Mouse (Mus musculus) MEL (cell line): ENCODE data around the gene Jmjd1c. TPM values are rescaled to one million over a fixed set of nuclear protein-coding genes. Genes with fewer than 3 reads are reported as not detected.

ENCODE experiments used
- DNase-seq: peaks from one replicate; pipeline ENCODE4 v3.0.0; 2011; ENCODE audit warnings: low read depth, low spot score
- H3K27ac ChIP-seq: 2 replicates; pipeline ENCODE4 v1.5.1; 2012; ENCODE audit warnings: low read depth, mild to moderate bottlenecking, control low read depth, low read length, moderate library complexity; ENCODE audit not compliant: control insufficient read depth
- H3K27me3 ChIP-seq, 2 experiments: fragments of 150-350 bp in 1 of 2; sonication (generic) in 1 of 2; 2 replicates each; pipeline ENCODE4 v1.6.1; 2012; ENCODE audit warnings: low read length in 2 of 2, mild to moderate bottlenecking in 2 of 2, improper control_type of control experiment in 1 of 2, moderate library complexity in 1 of 2; ENCODE audit not compliant: insufficient read depth in 2 of 2, control insufficient read depth in 1 of 2
- H3K36me3 ChIP-seq, 2 experiments: 2 replicates each; pipeline ENCODE4 v1.6.1; 2012 to 2014; ENCODE audit warnings: low read length in 2 of 2, improper control_type of control experiment in 1 of 2, inconsistent platforms in 1 of 2, mild to moderate bottlenecking in 1 of 2; ENCODE audit not compliant: insufficient read depth in 2 of 2, control insufficient read depth in 1 of 2
- H3K4me1 ChIP-seq, 2 experiments: fragments of 150-350 bp in 1 of 2; sonication (generic) in 1 of 2; 2 replicates each; pipeline ENCODE4 v1.6.1; 2012; ENCODE audit warnings: low read length in 2 of 2, improper control_type of control experiment in 1 of 2, mild to moderate bottlenecking in 1 of 2; ENCODE audit not compliant: insufficient read depth in 2 of 2, control insufficient read depth in 1 of 2
- H3K4me3 ChIP-seq, 2 experiments: fragments of 150-350 bp in 1 of 2; sonication (generic) in 1 of 2; 2 replicates each; pipeline ENCODE4 v1.5.1; 2012; ENCODE audit warnings: low read depth in 2 of 2, low read length in 2 of 2, mild to moderate bottlenecking in 2 of 2, moderate library complexity in 2 of 2, control low read depth in 1 of 2, improper control_type of control experiment in 1 of 2; ENCODE audit not compliant: control insufficient read depth in 1 of 2, insufficient read depth in 1 of 2
- H3K79me2 ChIP-seq: 2 replicates; pipeline ENCODE4 v1.6.1; 2012; ENCODE audit warnings: mild to moderate bottlenecking, low read length, moderate library complexity; ENCODE audit not compliant: control insufficient read depth, poor library complexity, insufficient read depth
- H3K9ac ChIP-seq: 2 replicates; pipeline ENCODE4 v1.6.1; 2012; ENCODE audit warnings: low read depth, mild to moderate bottlenecking, control low read depth, low read length, moderate library complexity; ENCODE audit not compliant: control insufficient read depth, poor library complexity, severe bottlenecking
- H3K9me3 ChIP-seq: fragments of 150-350 bp; sonication (generic); replicated peaks from 2 replicates; pipeline ENCODE4 v1.6.1; 2012; ENCODE audit warnings: mild to moderate bottlenecking, low read length, improper control_type of control experiment, moderate library complexity; ENCODE audit not compliant: insufficient read depth
- BHLHE40 ChIP-seq: IDR thresholded peaks from 2 replicates; pipeline ENCODE4 v1.6.1; 2012; ENCODE audit warnings: low read depth, mild to moderate bottlenecking, inconsistent platforms, low read length, improper control_type of control experiment, borderline replicate concordance
- CHD1 ChIP-seq: IDR thresholded peaks from 2 replicates; pipeline ENCODE4 v1.6.1; 2012; ENCODE audit warnings: low read depth, mild to moderate bottlenecking, inconsistent platforms, low read length, improper control_type of control experiment
- CHD2 ChIP-seq: IDR thresholded peaks from 2 replicates; pipeline ENCODE4 v1.6.1; 2011; ENCODE audit warnings: low read length, improper control_type of control experiment
- E2F4 ChIP-seq: IDR thresholded peaks from 2 replicates; pipeline ENCODE4 v1.6.1; 2011; ENCODE audit warnings: low read depth, low read length, improper control_type of control experiment, borderline replicate concordance
- ELF1 ChIP-seq: IDR thresholded peaks from 2 replicates; pipeline ENCODE4 v1.6.1; 2014; ENCODE audit warnings: low read depth, mild to moderate bottlenecking, inconsistent platforms, low read length, improper control_type of control experiment, moderate library complexity
- EP300 ChIP-seq, 2 experiments: IDR thresholded peaks; 2 replicates each; pipeline ENCODE4 v1.6.1; 2011; ENCODE audit warnings: improper control_type of control experiment in 2 of 2, low read length in 2 of 2, low read depth in 1 of 2, mild to moderate bottlenecking in 1 of 2
- ETS1 ChIP-seq: IDR thresholded peaks from 2 replicates; pipeline ENCODE4 v1.6.1; 2012; ENCODE audit warnings: low read depth, mild to moderate bottlenecking, inconsistent platforms, low read length, improper control_type of control experiment, moderate library complexity
- GATA1 ChIP-seq: IDR thresholded peaks from 2 replicates; pipeline ENCODE4 v1.6.1; 2011; ENCODE audit warnings: low read depth, low read length, improper control_type of control experiment
- HCFC1 ChIP-seq: IDR thresholded peaks from 2 replicates; pipeline ENCODE4 v1.6.1; 2012; ENCODE audit warnings: low read depth, mild to moderate bottlenecking, inconsistent platforms, low read length, improper control_type of control experiment, moderate library complexity
- JUND ChIP-seq: IDR thresholded peaks from 2 replicates; pipeline ENCODE4 v1.6.1; 2011; ENCODE audit warnings: low read depth, mild to moderate bottlenecking, improper control_type of control experiment, low read length
- KAT2A ChIP-seq: conservative IDR thresholded peaks from 2 replicates; pipeline ENCODE4 v1.6.1; 2012; ENCODE audit warnings: low read depth, low read length, improper control_type of control experiment, inconsistent platforms
- MAZ ChIP-seq: IDR thresholded peaks from 2 replicates; pipeline ENCODE4 v1.6.1; 2012; ENCODE audit warnings: low read depth, mild to moderate bottlenecking, inconsistent platforms, low read length, improper control_type of control experiment
- MEF2A ChIP-seq: IDR thresholded peaks from 2 replicates; pipeline ENCODE4 v1.6.1; 2014; ENCODE audit warnings: low read depth, mild to moderate bottlenecking, inconsistent platforms, low read length, improper control_type of control experiment; ENCODE audit not compliant: poor library complexity, insufficient replicate concordance, severe bottlenecking; ENCODE audit errors: extremely low read depth
- MXI1 ChIP-seq: IDR thresholded peaks from 2 replicates; pipeline ENCODE4 v1.6.1; 2011; ENCODE audit warnings: mild to moderate bottlenecking, low read depth, low read length, improper control_type of control experiment
- MYC ChIP-seq: IDR thresholded peaks from 2 replicates; pipeline ENCODE4 v1.6.1; 2011; ENCODE audit warnings: low read depth, mild to moderate bottlenecking, low read length, improper control_type of control experiment, moderate library complexity
- NELFE ChIP-seq: IDR thresholded peaks from 2 replicates; pipeline ENCODE4 v1.6.1; 2011; ENCODE audit warnings: low read depth, low read length, improper control_type of control experiment
- POLR2AphosphoS2 ChIP-seq: IDR thresholded peaks from 2 replicates; pipeline ENCODE4 v1.6.1; 2011; ENCODE audit warnings: low read length, improper control_type of control experiment
- POLR2AphosphoS5 ChIP-seq: IDR thresholded peaks from 2 replicates; pipeline ENCODE4 v1.6.1; 2012; ENCODE audit warnings: low read depth, borderline replicate concordance, mild to moderate bottlenecking, inconsistent platforms, low read length, moderate library complexity, mixed read lengths
- SIN3A ChIP-seq: IDR thresholded peaks from 2 replicates; pipeline ENCODE4 v1.6.1; 2012; ENCODE audit warnings: low read length, improper control_type of control experiment, inconsistent platforms
- SMC3 ChIP-seq: IDR thresholded peaks from 2 replicates; pipeline ENCODE4 v1.6.1; 2011; ENCODE audit warnings: low read depth, low read length, improper control_type of control experiment
- TAL1 ChIP-seq: IDR thresholded peaks from 2 replicates; pipeline ENCODE4 v1.6.1; 2012; ENCODE audit warnings: mild to moderate bottlenecking, inconsistent platforms, low read length, moderate library complexity, mixed read lengths
- TBP ChIP-seq: IDR thresholded peaks from 2 replicates; pipeline ENCODE4 v1.8.0; 2011; ENCODE audit warnings: low read depth, low read length, improper control_type of control experiment
- TCF12 ChIP-seq: IDR thresholded peaks from 2 replicates; pipeline ENCODE4 v1.6.1; 2014; ENCODE audit warnings: low read depth, mild to moderate bottlenecking, inconsistent platforms, low read length, improper control_type of control experiment, moderate library complexity
- USF1 ChIP-seq: IDR thresholded peaks from 2 replicates; pipeline ENCODE4 v1.6.1; 2014; ENCODE audit warnings: low read depth, mild to moderate bottlenecking, inconsistent platforms, low read length, improper control_type of control experiment, moderate library complexity
- USF2 ChIP-seq, 2 experiments: IDR thresholded peaks; 2 replicates each; pipeline ENCODE4 v1.6.1; 2011 to 2012; ENCODE audit warnings: improper control_type of control experiment in 2 of 2, low read length in 2 of 2, borderline replicate concordance in 1 of 2, inconsistent platforms in 1 of 2, low read depth in 1 of 2, mild to moderate bottlenecking in 1 of 2; ENCODE audit not compliant: insufficient read depth in 1 of 2
- ZMIZ1 ChIP-seq: IDR thresholded peaks from 2 replicates; pipeline ENCODE4 v1.6.1; 2012; ENCODE audit warnings: low read depth, mild to moderate bottlenecking, inconsistent platforms, low read length, improper control_type of control experiment, moderate library complexity
- ZNF384 ChIP-seq: IDR thresholded peaks from 2 replicates; pipeline ENCODE4 v1.6.1; 2012; ENCODE audit warnings: low read depth, mild to moderate bottlenecking, inconsistent platforms, low read length, improper control_type of control experiment
- polyA plus RNA-seq, 2 experiments: library from polyadenylated mRNA; stranded (reverse) in 1 of 2; unstranded in 1 of 2; fragments of >175 nt in 1 of 2; fragments of >200 nt in 1 of 2; gene quantifications; 2 replicates each; pipeline versions ENCODE4 v1.2.1 to v1.2.4; 2012; ENCODE audit warnings: low replicate concordance in 2 of 2, low read depth in 1 of 2; ENCODE audit not compliant: insufficient read length in 2 of 2, insufficient read depth in 1 of 2, missing spikeins in 1 of 2
- total RNA-seq: library from RNA; depleted of rRNA; stranded (reverse); fragments of 300-350 nt; gene quantifications from 2 replicates; pipeline ENCODE4 v1.2.3, GENCODE M21; 2012

Gene Jmjd1c
- total and polyA plus RNA-seq, 3 experiments, result 10.6 to 62.3 (median 15.2) TPM

GRCm38 (mm10) chr10:67297175-67297855 is 201.4 kb downstream of the Jmjd1c start (continued):
- TF ChIP-seq TCF12 (peak; percentile 87), ELF1 (peak; percentile 81), MXI1 (peak; percentile 53; the same call in 1 of the 2 replicates), MEF2A (0 out of 2 replicates have a peak, but pooled peaks have one; percentile 65), EP300 (IDR thresholded peaks at IDR 0.05; ENCODE audit: low read depth in 1 of 2, low read length in 2 of 2) (peak; percentile 71 to 90; a peak in 3 of 4 replicates), TAL1 (peak; percentile 72), POLR2AphosphoS5 (0 out of 2 replicates have a peak, but pooled peaks have one; percentile 27), USF1 (peak; percentile 99), ZMIZ1 (peak; percentile 77)

GRCm38 (mm10) chr10:67298856-67299255 is 202.9 kb downstream of the Jmjd1c start:
- H3K27ac ChIP-seq, result peak overlapping the region; percentile 100
- 0 out of 2 replicates have a peak, but pooled peaks have one; percentile 31 for TF ChIP-seq MYC
- peak; percentile 40; the same call in 1 of the 2 replicates for TF ChIP-seq NELFE
- 0 out of 2 replicates have a peak, but pooled peaks have one; percentile 48 for TF ChIP-seq ZNF384
- TF ChIP-seq TCF12, result peak; percentile 51
- peak; percentile 42; the same call in 1 of the 2 replicates for TF ChIP-seq HCFC1
- TF ChIP-seq SIN3A, result peak; percentile 86
- no peak for TF ChIP-seq POLR2AphosphoS5
- peak; percentile 55; the same call in 1 of the 2 replicates for TF ChIP-seq GATA1
- peak; percentile 29; the same call in 1 of the 2 replicates for TF ChIP-seq MAZ
- TF ChIP-seq TBP, result peak; percentile 54
- peak; percentile 97 for TF ChIP-seq JUND
- TF ChIP-seq CHD2, result no peak
- TF ChIP-seq CHD1, result no peak
- TF ChIP-seq USF1, result peak; percentile 58
- TF ChIP-seq SMC3, result no peak
- peak; percentile 71; the same call in 1 of the 2 replicates for TF ChIP-seq ETS1
- no peak for TF ChIP-seq USF2 (IDR thresholded peaks at IDR 0.05; ENCODE audit: borderline replicate concordance in 1 of 2, insufficient read depth in 1 of 2, low read depth in 1 of 2, low read length in 2 of 2)
- TF ChIP-seq EP300 (IDR thresholded peaks at IDR 0.05; ENCODE audit: low read depth in 1 of 2, low read length in 2 of 2), result peak in 1 of 2 experiments; percentile 59; a peak in 2 of 4 replicates
- no peak for TF ChIP-seq KAT2A
- TF ChIP-seq ZMIZ1, result 0 out of 2 replicates have a peak, but pooled peaks have one; percentile 58
- TF ChIP-seq POLR2AphosphoS2, result peak; percentile 64; the same call in 1 of the 2 replicates
- TF ChIP-seq E2F4, result no peak
- TF ChIP-seq BHLHE40, result no peak; the same call in 1 of the 2 replicates
- TF ChIP-seq MXI1, result peak; percentile 90
- peaks cover 53% of the 10 kb centered on the region for H3K79me2 ChIP-seq
- no peaks in the 10 kb centered on the region for H3K9me3 ChIP-seq
- peaks cover 16 to 46% of the 10 kb centered on the region in 2 experiments for H3K36me3 ChIP-seq
- H3K27me3 ChIP-seq, result no peaks in the 10 kb centered on the region
- H3K9ac ChIP-seq, result peak overlapping the region; percentile 80
- peak; percentile 68 for DNase-seq
- peaks cover 17 to 48% of the 10 kb centered on the region in 2 experiments for H3K4me1 ChIP-seq
- peak overlapping the region; percentile 67 to 85 for H3K4me3 ChIP-seq
